Mouse (Mus musculus): ENCODE data around the gene Tmem100. TPM values are rescaled to one million over a fixed set of nuclear protein-coding genes. Genes with fewer than 3 reads are reported as not detected.

Gene Tmem100
- not detected for total RNA-seq (2023)

GRCm38 (mm10) chr11:90029841-90030398, at the start of gene Tmem100:
TSS of gene Tmem100 (plus strand) at chr11:90030348.

GRCm38 (mm10) chr11:90002231-90002986, 27.7 kb upstream of the Tmem100 start, which contains the start of gene Pctp:
TSS of gene Pctp (minus strand) at chr11:90002894.

Other genes starting within 250 kb of the Tmem100 start
- gene Pctp, start 27.5 kb upstream of the Tmem100 start, total RNA-seq (2023) = 10 to 100 TPM in 1 of 2 experiments, 1 to 10 TPM in 1; 9.2 to 10.4 TPM
- 1 to 10 TPM in 1 of 2 experiments, under 1 TPM in 1; 0.55 to 1.1 TPM for gene Gm45716, start 157.3 kb downstream of the Tmem100 start, total RNA-seq (2023)
- gene Mmd, start 219.1 kb downstream of the Tmem100 start, total RNA-seq (2023) = 1 to 10 TPM; 5.5 to 8.1 TPM

All from neutrophil, adult 83 days (primary cell).